Mouse (Mus musculus) hindbrain, embryonic 14.5 days (tissue): ENCODE data around the gene Zfp219. TPM values are rescaled to one million over a fixed set of nuclear protein-coding genes. Genes with fewer than 3 reads are reported as not detected.

Experiments used
- ATAC-seq: fragments of 200-750 bp; cut with Nextera tagmentation; 2 replicates; pipeline ENCODE4 v1.8.0; 2017; ENCODE audit warnings: moderate number of reproducible peaks, mild to moderate bottlenecking, moderate TSS enrichment, moderate library complexity; ENCODE audit not compliant: low FRiP score
- DNase-seq: peaks from one replicate; pipeline ENCODE4 v3.0.0-alpha.2; 2015; ENCODE audit warnings: low spot score
- H3K27ac ChIP-seq: fragments of 300-500 bp; sonication (generic); 2 replicates; pipeline ENCODE4 v1.5.1; 2014; ENCODE audit warnings: mild to moderate bottlenecking, moderate library complexity
- H3K27me3 ChIP-seq: fragments of 300-500 bp; sonication (generic); 2 replicates; pipeline ENCODE4 v1.6.1; 2014; ENCODE audit warnings: mild to moderate bottlenecking, low read length, mixed read lengths; ENCODE audit not compliant: control insufficient read depth, insufficient read depth
- H3K36me3 ChIP-seq: fragments of 300-500 bp; sonication (generic); replicated peaks from 2 replicates; pipeline ENCODE4 v1.6.1; 2014; ENCODE audit not compliant: control insufficient read depth, insufficient read depth
- H3K4me1 ChIP-seq: fragments of 300-500 bp; sonication (generic); replicated peaks from 2 replicates; pipeline ENCODE4 v1.6.1; 2014; ENCODE audit warnings: antibody characterized with exemption, low read length, mixed read lengths; ENCODE audit not compliant: control insufficient read depth, insufficient read depth
- H3K4me2 ChIP-seq: fragments of 300-500 bp; sonication (generic); replicated peaks from 2 replicates; pipeline ENCODE4 v1.6.1; 2014; ENCODE audit warnings: mild to moderate bottlenecking, moderate library complexity
- H3K4me3 ChIP-seq: fragments of 300-500 bp; sonication (generic); replicated peaks from 2 replicates; pipeline ENCODE4 v1.5.1; 2014; ENCODE audit warnings: mild to moderate bottlenecking, low read length
- H3K9ac ChIP-seq: fragments of 300-500 bp; sonication (generic); 2 replicates; pipeline ENCODE4 v1.6.1; 2014
- H3K9me3 ChIP-seq: fragments of 300-500 bp; sonication (generic); 2 replicates; pipeline ENCODE4 v1.6.1; 2016; ENCODE audit warnings: low read length; ENCODE audit not compliant: control insufficient read depth
- WGBS: fragments of 180-500 bp; shearing (Covaris S2); extraction: QIAGEN DNeasy Blood & Tissue Kit; methylation state at CpG from one replicate; pipeline ENCODE4 v1.1.7; 2014; 5-methylcytosine and 5-hydroxymethylcytosine counted together
- polyA plus RNA-seq: library from polyadenylated mRNA; unstranded; fragments of >200 nt; fragmentation: Nextera tagmentation; extraction: Ambion mirVana; gene quantifications from 2 replicates; pipeline ENCODE4 v1.2.1, GENCODE M21; 2014

Zfp219 gene
- polyA plus RNA-seq, 1 experiment from 2014 or later: 26.4 TPM

GRCm38 (mm10) chr14:52019590-52020340 is 768 bp downstream of the Zfp219 start:
- WGBS: under 1% methylated on average over 73 of the region's 74 CpGs
- H3K4me1 ChIP-seq: peaks cover 47% of the 10 kb centered on the region

GRCm38 (mm10) chr14:52019051-52019589 is 1.4 kb downstream of the Zfp219 start:
- peaks cover 47% of the 10 kb centered on the region for H3K4me1 ChIP-seq
- H3K4me2 ChIP-seq: peak overlapping the region; percentile 70
- H3K27ac ChIP-seq: peak overlapping the region; percentile 99
- H3K9me3 ChIP-seq: no peaks in the 10 kb centered on the region
- ATAC-seq (no peak; the same call in none of the 2 replicates), DNase-seq (no peak)
- no peaks in the 10 kb centered on the region for H3K36me3 ChIP-seq
- peak overlapping the region; percentile 75 for H3K4me3 ChIP-seq
- no peaks in the 10 kb centered on the region for H3K27me3 ChIP-seq
- H3K9ac ChIP-seq: peak overlapping the region; percentile 96
- 33% methylated on average over 12 of the region's 12 CpGs for WGBS

More at GRCm38 (mm10) chr14:52019590-52020340, 768 bp downstream of the Zfp219 start:
- ATAC-seq (peak; percentile 91), DNase-seq (peak; percentile 97)
- Histone ChIP-seq H3K9ac (peak overlapping the region; percentile 96), H3K9me3 (no peaks in the 10 kb centered on the region), H3K4me2 (peak overlapping the region; percentile 70), H3K4me3 (peak overlapping the region; percentile 75), H3K36me3 (no peaks in the 10 kb centered on the region), H3K27ac (peak overlapping the region; percentile 99), H3K27me3 (no peaks in the 10 kb centered on the region)

- ATAC-seq (no peak), DNase-seq (no peak)
- Histone ChIP-seq H3K9ac (peak overlapping the region; percentile 96), H3K27ac (peak overlapping the region; percentile 99), H3K4me2 (peak overlapping the region; percentile 70), H3K27me3 (no peaks in the 10 kb centered on the region), H3K4me1 (peaks cover 47% of the 10 kb centered on the region), H3K4me3 (peak overlapping the region; percentile 75; the same call in 1 of the 2 replicates), H3K9me3 (no peaks in the 10 kb centered on the region), H3K36me3 (no peaks in the 10 kb centered on the region)
- WGBS: 86% methylated on average over 15 of the region's 15 CpGs
Measured at GRCm38 (mm10) chr14:52018248-52019050, 2.1 kb downstream of the Zfp219 start.

GRCm38 (mm10) chr14:52017662-52018061 is 2.9 kb downstream of the Zfp219 start:
- 86% methylated on average over 4 of the region's 4 CpGs for WGBS

GRCm38 (mm10) chr14:52016625-52017405 is 3.7 kb downstream of the Zfp219 start:
- no peak for ATAC-seq
- 74% methylated on average over 13 of the region's 13 CpGs for WGBS
- no peak for DNase-seq
- no peaks in the 10 kb centered on the region for H3K9me3 ChIP-seq
- H3K4me2 ChIP-seq: no peak overlapping the region
- no peak overlapping the region for H3K9ac ChIP-seq
- H3K27me3 ChIP-seq: no peaks in the 10 kb centered on the region
- no peaks in the 10 kb centered on the region for H3K36me3 ChIP-seq
- H3K4me1 ChIP-seq: peaks cover 54% of the 10 kb centered on the region
- no peak overlapping the region for H3K27ac ChIP-seq
- H3K4me3 ChIP-seq: no peak overlapping the region

More at GRCm38 (mm10) chr14:52017662-52018061, 2.9 kb downstream of the Zfp219 start:
- no peak overlapping the region for H3K4me2 ChIP-seq
- H3K9ac ChIP-seq: no peak overlapping the region
- no peaks in the 10 kb centered on the region for H3K27me3 ChIP-seq
- ATAC-seq: no peak
- H3K9me3 ChIP-seq: no peaks in the 10 kb centered on the region
- H3K4me3 ChIP-seq: no peak overlapping the region
- DNase-seq: no peak
- no peak overlapping the region for H3K27ac ChIP-seq
- peaks cover 50% of the 10 kb centered on the region for H3K4me1 ChIP-seq
- no peaks in the 10 kb centered on the region for H3K36me3 ChIP-seq

- Histone ChIP-seq H3K9me3 (no peaks in the 10 kb centered on the region), H3K9ac (peak within 1 kb of the TSS; percentile 85), H3K4me2 (peak within 1 kb of the TSS; percentile 56), H3K27me3 (no peaks in the 10 kb centered on the region), H3K27ac (peak within 1 kb of the TSS; percentile 97), H3K4me3 (peak within 1 kb of the TSS; percentile 66), H3K4me1 (peaks cover 59% of the 10 kb centered on the region), H3K36me3 (no peaks in the 10 kb centered on the region)
- DNase-seq: no peak
- 25% methylated on average over 6 of the region's 6 CpGs for WGBS
- no peak for ATAC-seq
Measured at GRCm38 (mm10) chr14:52015445-52016100, 5.0 kb downstream of the Zfp219 start, which contains the start of gene Tmem253. Gene Tmem253, plus strand, starts transcription at chr14:52015658.

GRCm38 (mm10) chr14:52014761-52015311 is 5.7 kb downstream of the Zfp219 start:
- H3K4me1 ChIP-seq: peaks cover 66% of the 10 kb centered on the region
- WGBS: under 1% methylated on average over 14 of the region's 28 CpGs
- peak overlapping the region; percentile 97 for H3K27ac ChIP-seq
- H3K36me3 ChIP-seq: no peaks in the 10 kb centered on the region
- H3K4me2 ChIP-seq: peak overlapping the region; percentile 56
- ATAC-seq (peak; percentile 38), DNase-seq (peak; percentile 61)
- H3K27me3 ChIP-seq: no peaks in the 10 kb centered on the region
- H3K9me3 ChIP-seq: no peaks in the 10 kb centered on the region
- peak overlapping the region; percentile 66 for H3K4me3 ChIP-seq
- H3K9ac ChIP-seq: peak overlapping the region; percentile 85

- ATAC-seq (peak; percentile 18), DNase-seq (no peak)
- Histone ChIP-seq H3K36me3 (0 out of 2 replicates have a peak, but pooled peaks cover 3% of the 10 kb centered on the region), H3K4me3 (peak overlapping the region; percentile 66), H3K9ac (peak overlapping the region; percentile 85), H3K9me3 (no peaks in the 10 kb centered on the region), H3K4me2 (peak overlapping the region; percentile 56), H3K27me3 (no peaks in the 10 kb centered on the region), H3K27ac (peak overlapping the region; percentile 97), H3K4me1 (peaks cover 71% of the 10 kb centered on the region)
- WGBS: 3% methylated on average over 10 of the region's 80 CpGs
Measured at GRCm38 (mm10) chr14:52014271-52014760, 6.2 kb downstream of the Zfp219 start.
